Mouse (Mus musculus) heart, adult 2 months (tissue): ENCODE measurements at regions not wholly inside any gene's neighbourhood (a gene's known extent, or its start where the extent isn't known, plus 50 kb on each side); places are given as distances from the start of the nearest gene placed in this dataset.

Experiments used
- CTCF ChIP-seq: fragments of 200-600 bp; IDR thresholded peaks from 2 replicates; pipeline ENCODE4 v1.8.1; 2022; ENCODE audit warnings: antibody characterized with exemption, mild to moderate bottlenecking, moderate library complexity
- POLR2A ChIP-seq: fragments of 200-500 bp; IDR thresholded peaks from 2 replicates; pipeline ENCODE4 v1.6.1; 2011; ENCODE audit warnings: mild to moderate bottlenecking, low read depth, low read length, control low read depth; ENCODE audit not compliant: insufficient read depth

GRCm38 (mm10) chr1:97479921-97480320, 182.0 kb downstream of the D1Ertd622e start:
- no peak for TF ChIP-seq CTCF
- no peak for TF ChIP-seq POLR2A
